Mouse (Mus musculus): ENCODE data around the gene Sorbs1. TPM values are rescaled to one million over a fixed set of nuclear protein-coding genes. Genes with fewer than 3 reads are reported as not detected.
A peak's percentile ranks its signal among the peaks of the same experiment; 100 is the strongest.

Sorbs1 gene
- total RNA-seq, 1 experiment: 18.0 TPM

DNA sequence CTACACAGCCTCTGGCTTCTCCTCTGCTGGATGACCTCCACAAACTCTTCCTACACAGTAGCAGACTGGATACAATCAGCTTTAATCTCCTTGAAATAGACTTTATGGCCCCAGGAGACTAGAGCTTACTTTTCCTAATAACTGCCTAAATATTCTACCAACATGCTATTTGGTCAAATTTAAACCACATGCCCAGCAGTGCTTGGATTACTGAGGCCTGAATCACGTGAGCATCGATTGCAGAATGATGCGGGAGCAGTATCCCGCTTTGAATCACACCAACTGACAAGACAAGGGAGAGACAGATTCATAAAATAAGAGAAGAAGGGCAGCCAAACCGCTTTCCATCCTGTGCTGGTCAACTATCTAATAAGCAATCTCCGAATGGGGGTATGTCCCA lies 34.8 kb upstream of the Sorbs1 start:
- H3K36me3 ChIP-seq (ENCODE audit: control insufficient read depth, insufficient read depth, low read length, poor library complexity, severe bottlenecking): peaks cover 23% of the 10 kb centered on the region
- no peak for DNase-seq (ENCODE audit: low read depth, low spot score)
- no peaks in the 10 kb centered on the region for H3K9me3 ChIP-seq (ENCODE audit: control insufficient read depth, insufficient read depth, low read depth, low read length)
- TF ChIP-seq ZC3H11A (IDR thresholded peaks at IDR 0.05; ENCODE audit: borderline replicate concordance, low read depth, low read length): no peak
- no peak for TF ChIP-seq ZNF384 (IDR thresholded peaks at IDR 0.05; ENCODE audit: low read depth, low read length)
- no peak for TF ChIP-seq MAFK (IDR thresholded peaks at IDR 0.05; ENCODE audit: insufficient read depth, low read depth, low read length)
- no peak for TF ChIP-seq CHD2 (IDR thresholded peaks at IDR 0.05; ENCODE audit: low read depth, low read length)
- no peak for TF ChIP-seq HCFC1 (IDR thresholded peaks at IDR 0.05; ENCODE audit: borderline replicate concordance, insufficient read depth, low read length)
- no peak overlapping the region for H3K27ac ChIP-seq (ENCODE audit: insufficient read depth, low read depth, low read length, poor library complexity, severe bottlenecking)
- no peaks in the 10 kb centered on the region for H3K4me1 ChIP-seq (ENCODE audit: control insufficient read depth in 2 of 2, insufficient read depth in 2 of 2, low read length in 2 of 2, poor library complexity in 1 of 2)
- in situ Hi-C loops (cut with MboI; ENCODE audit: low sequenced_read_pairs in 2 of 2, unreplicated experiment in 2 of 2): loop anchor here in 1 of 2 experiments (25.0 kb wide), 1 partner anchor 211 kb away; no protein-coding TSS in a partner anchor
- H3K9ac ChIP-seq (ENCODE audit: insufficient read depth, low read depth, low read length, poor library complexity, severe bottlenecking): no peak overlapping the region
- H3K4me3 ChIP-seq (ENCODE audit: insufficient read depth in 1 of 2, low read depth in 1 of 2, low read length in 2 of 2, poor library complexity in 1 of 2, severe bottlenecking in 1 of 2): no peak overlapping the region

- Histone ChIP-seq H3K4me1 (ENCODE audit: control insufficient read depth in 2 of 2, insufficient read depth in 2 of 2, low read length in 2 of 2, poor library complexity in 1 of 2) (no peaks in the 10 kb centered on the region), H3K9me3 (ENCODE audit: control insufficient read depth, insufficient read depth, low read depth, low read length) (no peaks in the 10 kb centered on the region), H3K4me3 (ENCODE audit: insufficient read depth in 1 of 2, low read depth in 1 of 2, low read length in 2 of 2, poor library complexity in 1 of 2, severe bottlenecking in 1 of 2) (no peak overlapping the region), H3K27ac (ENCODE audit: insufficient read depth, low read depth, low read length, poor library complexity, severe bottlenecking) (no peak overlapping the region), H3K9ac (ENCODE audit: insufficient read depth, low read depth, low read length, poor library complexity, severe bottlenecking) (no peak overlapping the region), H3K36me3 (ENCODE audit: control insufficient read depth, insufficient read depth, low read length, poor library complexity, severe bottlenecking) (no peaks in the 10 kb centered on the region)
- no peak for TF ChIP-seq MAFK (IDR thresholded peaks at IDR 0.05; ENCODE audit: insufficient read depth, low read depth, low read length)
- peak; percentile 97 for TF ChIP-seq ZC3H11A (IDR thresholded peaks at IDR 0.05; ENCODE audit: borderline replicate concordance, low read depth, low read length)
- in situ Hi-C loops (cut with MboI; ENCODE audit: low sequenced_read_pairs in 2 of 2, unreplicated experiment in 2 of 2): loop anchor here in 1 of 2 experiments (25.0 kb wide), 1 partner anchor 208 kb away; no protein-coding TSS in a partner anchor
- DNase-seq (ENCODE audit: low read depth, low spot score): peak; percentile 57
Measured at GRCm38 (mm10) chr19:40544856-40545255, 31.3 kb upstream of the Sorbs1 start.

DNA sequence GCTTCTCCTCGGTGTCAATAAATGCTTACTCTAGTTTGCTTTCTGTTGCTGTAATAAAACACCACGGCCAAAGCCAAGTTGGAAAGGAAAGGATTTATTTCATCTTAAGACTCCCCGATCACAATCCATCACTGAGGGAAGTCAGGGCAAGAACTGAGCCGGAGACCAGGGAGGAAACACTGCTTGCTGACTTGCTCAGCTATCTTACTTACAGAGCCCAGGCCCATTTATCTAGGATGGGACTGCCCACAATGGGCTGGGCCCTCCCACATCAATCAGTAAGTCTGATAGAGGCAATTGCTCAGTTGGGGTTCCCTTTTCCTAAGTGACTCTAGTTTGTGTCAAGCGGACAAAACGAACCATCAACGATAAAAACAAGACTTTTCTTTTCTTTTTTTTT lies 29.2 kb upstream of the Sorbs1 start:
- no peak for DNase-seq (ENCODE audit: low read depth, low spot score)
- TF ChIP-seq ZNF384 (IDR thresholded peaks at IDR 0.05; ENCODE audit: low read depth, low read length) (no peak), MAFK (IDR thresholded peaks at IDR 0.05; ENCODE audit: insufficient read depth, low read depth, low read length) (no peak), CHD2 (IDR thresholded peaks at IDR 0.05; ENCODE audit: low read depth, low read length) (no peak), ZC3H11A (IDR thresholded peaks at IDR 0.05; ENCODE audit: borderline replicate concordance, low read depth, low read length) (no peak), HCFC1 (IDR thresholded peaks at IDR 0.05; ENCODE audit: borderline replicate concordance, insufficient read depth, low read length) (no peak)
- Histone ChIP-seq H3K4me3 (ENCODE audit: insufficient read depth in 1 of 2, low read depth in 1 of 2, low read length in 2 of 2, poor library complexity in 1 of 2, severe bottlenecking in 1 of 2) (no peak overlapping the region), H3K27ac (ENCODE audit: insufficient read depth, low read depth, low read length, poor library complexity, severe bottlenecking) (no peak overlapping the region), H3K9me3 (ENCODE audit: control insufficient read depth, insufficient read depth, low read depth, low read length) (no peaks in the 10 kb centered on the region), H3K4me1 (ENCODE audit: control insufficient read depth in 2 of 2, insufficient read depth in 2 of 2, low read length in 2 of 2, poor library complexity in 1 of 2) (no peaks in the 10 kb centered on the region), H3K36me3 (ENCODE audit: control insufficient read depth, insufficient read depth, low read length, poor library complexity, severe bottlenecking) (no peaks in the 10 kb centered on the region), H3K9ac (ENCODE audit: insufficient read depth, low read depth, low read length, poor library complexity, severe bottlenecking) (no peak overlapping the region)
- in situ Hi-C loops (cut with MboI; ENCODE audit: low sequenced_read_pairs in 2 of 2, unreplicated experiment in 2 of 2): loop anchor here in 1 of 2 experiments (25.0 kb wide), 1 partner anchor 205 kb away; no protein-coding TSS in a partner anchor

DNA sequence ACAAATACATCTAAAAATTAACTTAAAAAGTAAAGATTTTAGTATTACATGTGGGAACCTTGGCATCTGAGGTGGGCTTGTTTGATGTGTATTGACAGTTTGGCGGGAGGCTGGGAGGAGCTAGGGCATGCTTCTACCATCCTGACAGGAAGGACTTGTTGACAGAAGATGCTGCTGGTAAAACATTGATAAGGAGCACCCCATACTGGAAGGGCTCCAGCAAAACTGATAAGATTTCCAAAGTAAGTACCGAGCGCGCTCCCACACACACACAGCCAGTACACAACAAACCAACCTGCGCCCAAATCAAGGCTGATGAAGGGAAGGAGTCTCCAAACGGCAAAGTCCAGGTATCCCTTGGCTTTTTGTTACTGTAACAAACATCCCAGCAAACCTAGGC lies 22.9 kb upstream of the Sorbs1 start:
- DNase-seq (ENCODE audit: low read depth, low spot score): no peak
- in situ Hi-C loops (cut with MboI; ENCODE audit: low sequenced_read_pairs in 2 of 2, unreplicated experiment in 2 of 2): loop anchor here in 1 of 2 experiments (25.0 kb wide), 1 partner anchor 199 kb away; no protein-coding TSS in a partner anchor
- Histone ChIP-seq H3K9me3 (ENCODE audit: control insufficient read depth, insufficient read depth, low read depth, low read length) (no peaks in the 10 kb centered on the region), H3K4me3 (ENCODE audit: insufficient read depth in 1 of 2, low read depth in 1 of 2, low read length in 2 of 2, poor library complexity in 1 of 2, severe bottlenecking in 1 of 2) (no peak overlapping the region), H3K9ac (ENCODE audit: insufficient read depth, low read depth, low read length, poor library complexity, severe bottlenecking) (no peak overlapping the region), H3K27ac (ENCODE audit: insufficient read depth, low read depth, low read length, poor library complexity, severe bottlenecking) (no peak overlapping the region), H3K4me1 (ENCODE audit: control insufficient read depth in 2 of 2, insufficient read depth in 2 of 2, low read length in 2 of 2, poor library complexity in 1 of 2) (no peaks in the 10 kb centered on the region), H3K36me3 (ENCODE audit: control insufficient read depth, insufficient read depth, low read length, poor library complexity, severe bottlenecking) (no peaks in the 10 kb centered on the region)
- no peak for TF ChIP-seq ZNF384 (IDR thresholded peaks at IDR 0.05; ENCODE audit: low read depth, low read length)
- TF ChIP-seq CHD2 (IDR thresholded peaks at IDR 0.05; ENCODE audit: low read depth, low read length): no peak
- no peak for TF ChIP-seq HCFC1 (IDR thresholded peaks at IDR 0.05; ENCODE audit: borderline replicate concordance, insufficient read depth, low read length)
- TF ChIP-seq MAFK (IDR thresholded peaks at IDR 0.05; ENCODE audit: insufficient read depth, low read depth, low read length): no peak
- no peak for TF ChIP-seq ZC3H11A (IDR thresholded peaks at IDR 0.05; ENCODE audit: borderline replicate concordance, low read depth, low read length)

DNA sequence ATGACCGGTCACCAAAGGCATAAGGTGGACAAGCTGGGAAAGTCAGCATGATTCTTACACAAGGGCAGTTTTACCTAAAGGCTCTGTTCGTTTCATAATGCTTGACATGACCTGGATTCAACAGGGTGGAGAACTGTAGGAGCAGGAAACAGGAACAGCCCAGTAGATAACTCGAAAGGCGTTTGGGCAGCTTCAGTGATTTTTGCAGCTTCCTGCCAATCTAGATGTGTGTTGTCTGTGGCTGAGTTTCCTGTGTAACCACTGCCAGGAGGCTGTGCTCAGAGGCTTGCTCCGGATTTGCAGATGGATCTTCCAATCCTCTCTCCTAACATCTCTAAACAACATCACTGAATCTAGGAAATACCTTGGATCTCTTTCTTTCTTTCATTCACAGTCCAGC lies 18.9 kb upstream of the Sorbs1 start:
- no peak for TF ChIP-seq ZC3H11A (IDR thresholded peaks at IDR 0.05; ENCODE audit: borderline replicate concordance, low read depth, low read length)
- no peak for TF ChIP-seq MAFK (IDR thresholded peaks at IDR 0.05; ENCODE audit: insufficient read depth, low read depth, low read length)
- TF ChIP-seq CHD2 (IDR thresholded peaks at IDR 0.05; ENCODE audit: low read depth, low read length): no peak
- no peak for TF ChIP-seq HCFC1 (IDR thresholded peaks at IDR 0.05; ENCODE audit: borderline replicate concordance, insufficient read depth, low read length)
- TF ChIP-seq ZNF384 (IDR thresholded peaks at IDR 0.05; ENCODE audit: low read depth, low read length): no peak
- no peak overlapping the region for H3K27ac ChIP-seq (ENCODE audit: insufficient read depth, low read depth, low read length, poor library complexity, severe bottlenecking)
- H3K9ac ChIP-seq (ENCODE audit: insufficient read depth, low read depth, low read length, poor library complexity, severe bottlenecking): no peak overlapping the region
- H3K9me3 ChIP-seq (ENCODE audit: control insufficient read depth, insufficient read depth, low read depth, low read length): no peaks in the 10 kb centered on the region
- no peaks in the 10 kb centered on the region for H3K36me3 ChIP-seq (ENCODE audit: control insufficient read depth, insufficient read depth, low read length, poor library complexity, severe bottlenecking)
- no peak overlapping the region for H3K4me3 ChIP-seq (ENCODE audit: insufficient read depth in 1 of 2, low read depth in 1 of 2, low read length in 2 of 2, poor library complexity in 1 of 2, severe bottlenecking in 1 of 2)
- no peak for DNase-seq (ENCODE audit: low read depth, low spot score)
- no peaks in the 10 kb centered on the region for H3K4me1 ChIP-seq (ENCODE audit: control insufficient read depth in 2 of 2, insufficient read depth in 2 of 2, low read length in 2 of 2, poor library complexity in 1 of 2)
- in situ Hi-C loops (cut with MboI; ENCODE audit: low sequenced_read_pairs in 2 of 2, unreplicated experiment in 2 of 2): loop anchor here in 1 of 2 experiments (25.0 kb wide), 1 partner anchor 195 kb away; no protein-coding TSS in a partner anchor

Measured in ES-E14 (cell line).